Mouse (Mus musculus) spleen, adult 2 months (tissue): ENCODE results near the gene Rin2. TPM values are rescaled to one million over a fixed set of nuclear protein-coding genes. Genes with fewer than 3 reads are reported as not detected.

Experiments used
- DNase-seq, 2 experiments: peaks; one replicate each; pipeline versions ENCODE4 v3.0.0 to v3.0.0-alpha.2; 2012 to 2021; ENCODE audit warnings: low spot score in 2 of 2, low read depth in 1 of 2
- H3K27ac ChIP-seq: fragments of 200-500 bp; 2 replicates; pipeline ENCODE4 v1.5.1; 2012; ENCODE audit warnings: low read length, inconsistent platforms; ENCODE audit not compliant: insufficient read depth
- H3K27me3 ChIP-seq: fragments of 200-500 bp; 2 replicates; pipeline ENCODE4 v1.6.1; 2012; ENCODE audit warnings: mild to moderate bottlenecking, moderate library complexity, low read length, inconsistent platforms; ENCODE audit not compliant: control insufficient read depth, insufficient read depth
- H3K36me3 ChIP-seq: fragments of 200-500 bp; 2 replicates; pipeline ENCODE4 v1.6.1; 2012; ENCODE audit warnings: mild to moderate bottlenecking, low read length, inconsistent platforms; ENCODE audit not compliant: control insufficient read depth, insufficient read depth
- H3K4me1 ChIP-seq: fragments of 200-500 bp; 2 replicates; pipeline ENCODE4 v1.6.1; 2011; ENCODE audit warnings: inconsistent platforms; ENCODE audit not compliant: control insufficient read depth, insufficient read depth, insufficient read length
- H3K4me3 ChIP-seq: fragments of 200-500 bp; 2 replicates; pipeline ENCODE4 v1.5.1; 2011; ENCODE audit warnings: mild to moderate bottlenecking, inconsistent platforms; ENCODE audit not compliant: insufficient read depth, insufficient read length; ENCODE audit errors: extremely low read depth
- CTCF ChIP-seq: fragments of 200-500 bp; IDR thresholded peaks from 2 replicates; pipeline ENCODE4 v1.5.1; 2011; ENCODE audit warnings: mild to moderate bottlenecking, inconsistent platforms; ENCODE audit not compliant: insufficient read depth, insufficient read length, insufficient replicate concordance; ENCODE audit errors: extremely low read depth
- POLR2A ChIP-seq: fragments of 200-500 bp; IDR thresholded peaks from 2 replicates; pipeline ENCODE4 v1.6.1; 2011; ENCODE audit warnings: low read depth, low read length, inconsistent platforms
- WGBS: fragments of 180-500 bp; shearing (Covaris S2); methylation state at CpG from one replicate; pipeline ENCODE4 v1.1.7; 2018; 5-methylcytosine and 5-hydroxymethylcytosine counted together
- polyA plus RNA-seq: library from polyadenylated mRNA; depleted of rRNA; stranded (reverse); fragments of >200 nt; gene quantifications from 2 replicates; pipeline ENCODE4 v1.2.3, GENCODE M21; 2012; rRNA removed

Gene Rin2
- polyA plus RNA-seq, 1 experiment: 2.2 TPM

DNA sequence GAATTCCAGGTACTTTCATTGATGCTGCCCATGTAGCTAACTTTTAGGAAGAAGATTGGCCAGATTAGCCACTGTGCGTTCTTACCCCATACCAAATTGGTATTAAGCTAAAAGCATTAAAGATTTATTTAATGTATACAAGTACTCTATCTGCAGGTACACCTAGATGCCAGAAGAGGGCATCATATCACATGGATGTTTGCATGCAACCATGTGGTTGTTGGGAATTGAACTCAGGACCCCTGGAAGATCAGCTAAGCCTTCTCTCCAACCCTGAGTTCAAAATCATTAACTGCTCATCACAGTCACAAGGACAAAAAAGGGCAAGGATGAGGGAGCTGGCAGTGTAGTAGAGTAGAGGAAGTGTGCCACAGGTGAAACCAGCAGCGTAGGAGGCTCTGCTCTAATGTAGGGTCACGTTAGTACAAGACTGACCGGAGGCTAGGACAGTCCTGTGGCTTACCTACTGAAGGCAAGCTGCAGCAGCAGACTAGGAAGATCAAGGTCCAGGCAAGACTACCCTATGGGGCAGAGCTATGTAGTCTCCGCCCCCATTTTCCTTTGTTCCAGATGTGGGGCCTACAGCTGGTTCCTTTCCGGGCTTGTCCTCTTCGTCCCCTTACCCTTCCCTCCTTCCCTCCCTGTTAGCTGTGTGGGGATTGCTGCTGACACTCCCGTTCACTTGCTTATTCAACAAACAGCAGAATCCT is 246.1 kb downstream of the Rin2 start:
- TF ChIP-seq CTCF (no peak), POLR2A (no peak)
- H3K36me3 ChIP-seq: peaks cover 47% of the 10 kb centered on the region
- H3K4me1 ChIP-seq: no peaks in the 10 kb centered on the region
- no peak overlapping the region for H3K4me3 ChIP-seq
- 90% methylated on average over 8 of the region's 8 CpGs for WGBS
- no peak overlapping the region for H3K27ac ChIP-seq
- H3K27me3 ChIP-seq: no peaks in the 10 kb centered on the region
- DNase-seq: no peak

DNA sequence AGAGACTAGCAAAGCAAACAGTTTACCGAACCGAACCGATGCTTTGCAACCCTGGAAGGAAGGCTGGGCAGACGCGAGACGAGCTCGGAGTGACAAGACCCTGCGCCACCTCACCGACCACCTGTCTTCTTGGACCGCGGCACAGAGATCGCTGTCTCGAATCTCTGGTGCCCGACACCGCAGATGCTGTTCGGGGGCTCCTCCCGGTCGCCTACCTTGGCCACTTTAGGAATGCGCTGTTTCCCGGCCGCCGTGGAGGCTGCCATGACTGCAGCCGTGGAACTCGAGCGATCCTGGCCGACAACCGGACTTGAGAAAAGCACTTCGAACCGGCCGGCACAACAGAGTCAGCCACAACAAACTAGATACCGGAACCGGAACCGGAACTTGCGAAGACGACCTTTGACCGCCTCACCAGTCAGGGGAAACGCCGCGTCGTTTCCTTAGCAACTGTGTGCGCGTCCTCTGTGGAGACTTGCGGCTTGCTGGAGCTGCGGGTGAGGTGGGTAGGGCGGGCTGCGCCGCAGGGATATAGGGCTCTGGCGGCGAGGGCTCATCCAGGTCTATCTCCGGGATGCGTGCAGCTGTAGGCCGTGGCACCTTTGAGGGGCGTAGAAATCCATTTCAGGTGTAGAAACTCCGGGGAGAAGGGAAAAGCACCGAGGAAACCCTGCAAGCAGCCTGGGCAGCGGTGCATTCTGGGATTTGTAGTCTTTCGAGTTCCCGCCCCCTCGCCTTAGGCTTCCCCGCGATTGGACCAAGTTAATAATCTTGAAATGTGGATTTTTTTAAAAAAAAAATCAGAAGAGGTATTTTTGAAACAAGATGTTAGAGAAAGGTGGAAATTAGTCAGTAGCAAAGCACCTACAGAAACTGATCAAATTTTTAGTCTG is 259.6 kb downstream of the Rin2 start, which contains the start of the genes Cfap61 and Crnkl1:
Gene Cfap61 (plus strand): TSS at position 446 of the 893 bp plus-strand sequence.
Gene Crnkl1 (minus strand): TSS at position 676 of the 893 bp plus-strand sequence.
- peak; percentile 92 for DNase-seq
- H3K27me3 ChIP-seq: no peaks in the 10 kb centered on the region; the same call in 1 of the 2 replicates
- peak within 1 kb of the TSS; percentile 99 for H3K4me3 ChIP-seq
- under 1% methylated on average over 61 of the region's 61 CpGs for WGBS
- H3K4me1 ChIP-seq: no peaks in the 10 kb centered on the region
- H3K36me3 ChIP-seq: peaks cover 15% of the 10 kb centered on the region
- TF ChIP-seq CTCF (no peak), POLR2A (peak; percentile 19; the same call in 1 of the 2 replicates)
- H3K27ac ChIP-seq: peak within 1 kb of the TSS; percentile 62

DNA sequence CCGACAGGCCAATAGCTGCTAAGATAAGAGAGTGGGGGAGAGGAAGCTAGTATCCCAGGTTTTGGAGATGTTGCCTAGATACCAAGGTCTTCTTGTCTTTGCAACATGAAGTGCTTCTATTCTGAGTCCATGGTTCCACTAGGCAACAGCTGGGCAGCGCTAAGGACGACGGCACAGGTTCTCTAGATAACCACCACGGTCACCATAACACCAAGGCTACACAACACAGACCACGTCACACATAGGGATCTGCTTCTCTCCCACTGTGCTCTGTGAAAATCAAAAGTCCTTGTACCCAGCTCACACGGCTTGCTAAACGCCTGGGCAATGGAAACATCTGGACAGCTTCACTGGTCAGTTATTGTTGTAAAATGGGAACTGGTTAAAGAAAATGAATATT is 262.0 kb downstream of the Rin2 start:
- Histone ChIP-seq H3K4me3 (no peak overlapping the region), H3K27me3 (no peaks in the 10 kb centered on the region; the same call in 1 of the 2 replicates), H3K27ac (no peak overlapping the region), H3K4me1 (no peaks in the 10 kb centered on the region), H3K36me3 (peaks cover 3% of the 10 kb centered on the region; the same call in 1 of the 2 replicates)
- DNase-seq: no peak
- TF ChIP-seq POLR2A: no peak
- TF ChIP-seq CTCF: no peak
- WGBS: 79% methylated on average over 8 of the region's 8 CpGs

Other genes starting within 250 kb of the Rin2 start
- gene Naa20, start 226.9 kb downstream of the Rin2 start, polyA plus RNA-seq: 7.9 and 10.1 TPM in 2 replicates